In genomic region chr6:90781921-90782770, GRCm38 (mm10) we compare ENCODE assay signal across 8 mouse cellular contexts.
DNase-seq lines count a peak whose midpoint lies in the region; ATAC-seq lines count a peak whose summit lies in the region.

No protein-coding gene starts in this region.

- no peak overlapping the region for H3K4me3 ChIP-seq in intestine, embryonic 15.5 days (replicated peaks)
- no peak overlapping the region for H3K4me3 ChIP-seq in limb, embryonic 13.5 days
- H3K4me3 ChIP-seq in neural tube, embryonic 13.5 days: peak overlapping the region; percentile 31

- no peak overlapping the region for H3K4me2 ChIP-seq in intestine, embryonic 15.5 days (replicated peaks)
- H3K4me2 ChIP-seq in limb, embryonic 13.5 days (replicated peaks): no peak overlapping the region
- peak overlapping the region; percentile 54 for H3K4me2 ChIP-seq in neural tube, embryonic 13.5 days

- H3K27me3 ChIP-seq in intestine, embryonic 15.5 days (replicated peaks): no peaks in the 10 kb centered on the region
- no peaks in the 10 kb centered on the region for H3K27me3 ChIP-seq in limb, embryonic 13.5 days
- H3K27me3 ChIP-seq in neural tube, embryonic 13.5 days: no peaks in the 10 kb centered on the region

- peak; percentile 24 for DNase-seq in kidney, adult 11 months
- no peak for DNase-seq in kidney, adult 8-10 months
- DNase-seq in cerebellum, adult 9-10 months: peak; percentile 68
- DNase-seq in frontal cortex, adult 2 months (ENCODE audit: extremely low spot score in 1 of 2, low spot score in 1 of 2): peak; percentile 68 to 71
- no peak for DNase-seq in spleen, postnatal 4 days (ENCODE audit: low spot score in 2 of 2)

- WGBS in intestine, embryonic 15.5 days: 46% methylated on average over 19 of the region's 19 CpGs
- 40% methylated on average over 19 of the region's 19 CpGs for WGBS in limb, embryonic 13.5 days
- 9% methylated on average over 19 of the region's 19 CpGs for WGBS in neural tube, embryonic 13.5 days

- peak; percentile 48; the same call in 1 of the 2 replicates for ATAC-seq in intestine, embryonic 15.5 days
- peak; percentile 35 for ATAC-seq in limb, embryonic 13.5 days (ENCODE audit: low FRiP score, low read depth)
- peak; percentile 81 for ATAC-seq in neural tube, embryonic 13.5 days (ENCODE audit: low read depth)

- 0 out of 2 replicates have a peak overlapping the region, but pooled peaks have one; percentile 13 for H3K27ac ChIP-seq in intestine, embryonic 15.5 days
- H3K27ac ChIP-seq in limb, embryonic 13.5 days: peak overlapping the region; percentile 59; the same call in 1 of the 2 replicates
- peak overlapping the region; percentile 96 for H3K27ac ChIP-seq in neural tube, embryonic 13.5 days (replicated peaks)

- no peaks in the 10 kb centered on the region for H3K36me3 ChIP-seq in intestine, embryonic 15.5 days
- no peaks in the 10 kb centered on the region for H3K36me3 ChIP-seq in limb, embryonic 13.5 days
- H3K36me3 ChIP-seq in neural tube, embryonic 13.5 days: no peaks in the 10 kb centered on the region

- H3K9me3 ChIP-seq in intestine, embryonic 15.5 days: no peaks in the 10 kb centered on the region
- no peaks in the 10 kb centered on the region for H3K9me3 ChIP-seq in limb, embryonic 13.5 days
- no peaks in the 10 kb centered on the region for H3K9me3 ChIP-seq in neural tube, embryonic 13.5 days

- no peak overlapping the region for H3K9ac ChIP-seq in intestine, embryonic 15.5 days
- peak overlapping the region; percentile 48; the same call in 1 of the 2 replicates for H3K9ac ChIP-seq in limb, embryonic 13.5 days
- H3K9ac ChIP-seq in neural tube, embryonic 13.5 days: peak overlapping the region; percentile 69

- H3K4me1 ChIP-seq in intestine, embryonic 15.5 days (replicated peaks): peaks cover 5% of the 10 kb centered on the region; the same call in 1 of the 2 replicates
- H3K4me1 ChIP-seq in limb, embryonic 13.5 days: peaks cover 45% of the 10 kb centered on the region
- H3K4me1 ChIP-seq in neural tube, embryonic 13.5 days (replicated peaks): peaks cover 82% of the 10 kb centered on the region

Comparison
In these comparisons a context has a peak if more than half of its experiments do, and no peak if none do; other contexts are left out.
1. DNase-seq: peak in kidney, adult 11 months (single experiment), cerebellum, adult 9-10 months (single experiment) and frontal cortex, adult 2 months (2 of 2); none in kidney, adult 8-10 months (0 of 2) and spleen, postnatal 4 days (0 of 2).
2. H3K27ac ChIP-seq: peak in every context shown above with its lines; median percentile 96 in neural tube, embryonic 13.5 days; 59 in limb, embryonic 13.5 days; 13 in intestine, embryonic 15.5 days.
3. Peak in every context shown above with its lines, with median percentiles within 50 percentile points of each other: ATAC-seq.